Mouse (Mus musculus) thymus, postnatal 0 days (tissue): Measurements from ENCODE around the gene Shisa5. TPM values are rescaled to one million over a fixed set of nuclear protein-coding genes. Genes with fewer than 3 reads are reported as not detected.

Experiments used
- DNase-seq: peaks from one replicate; pipeline ENCODE4 v3.0.0-alpha.2; 2015; ENCODE audit warnings: low spot score
- polyA plus RNA-seq: library from polyadenylated mRNA; unstranded; fragments of >200 nt; fragmentation: Nextera tagmentation; extraction: Ambion mirVana; gene quantifications from 2 replicates; pipeline ENCODE4 v1.2.1, GENCODE M21; 2015

The Shisa5 gene
- polyA plus RNA-seq = 210 and 212 TPM in 2 replicates

- DNase-seq = peak; percentile 59
Observed at GRCm38 (mm10) chr9:109038086-109038895, at the start of gene Shisa5. Shisa5 (plus strand) TSS chr9:109038565.

DNA sequence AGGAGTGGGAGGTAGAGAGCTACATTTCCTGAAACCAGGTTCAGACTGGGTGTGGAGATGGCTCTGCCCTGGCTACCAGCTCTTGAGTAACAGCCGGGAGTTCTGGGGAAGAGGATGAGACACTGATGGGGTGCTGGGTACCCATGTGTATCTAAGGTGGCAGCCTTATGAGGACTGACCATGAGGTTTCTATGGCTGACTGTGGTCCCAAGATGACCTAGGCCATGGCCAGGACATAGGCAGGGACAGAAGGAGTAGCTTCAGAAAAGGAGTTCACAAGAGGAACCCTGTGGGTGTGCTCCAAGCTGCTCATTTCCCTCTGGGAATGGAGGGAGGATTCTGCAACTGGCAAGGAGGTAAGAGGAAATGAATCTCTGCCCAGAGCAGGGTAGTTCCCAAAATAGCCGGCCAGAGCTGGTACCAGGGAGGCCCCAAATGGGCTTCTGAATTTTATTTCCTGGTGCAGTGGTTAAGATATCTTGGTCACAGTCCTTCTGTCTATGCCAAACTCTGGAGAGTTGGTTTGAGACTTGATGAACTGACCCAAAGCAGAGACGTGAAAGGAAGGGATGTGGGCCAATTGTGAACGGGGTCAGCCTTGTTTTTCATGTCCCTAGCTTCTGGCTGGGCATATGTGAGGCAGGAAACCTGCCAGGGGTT lies 48.4 kb upstream of the Shisa5 start:
- DNase-seq = no peak

DNA sequence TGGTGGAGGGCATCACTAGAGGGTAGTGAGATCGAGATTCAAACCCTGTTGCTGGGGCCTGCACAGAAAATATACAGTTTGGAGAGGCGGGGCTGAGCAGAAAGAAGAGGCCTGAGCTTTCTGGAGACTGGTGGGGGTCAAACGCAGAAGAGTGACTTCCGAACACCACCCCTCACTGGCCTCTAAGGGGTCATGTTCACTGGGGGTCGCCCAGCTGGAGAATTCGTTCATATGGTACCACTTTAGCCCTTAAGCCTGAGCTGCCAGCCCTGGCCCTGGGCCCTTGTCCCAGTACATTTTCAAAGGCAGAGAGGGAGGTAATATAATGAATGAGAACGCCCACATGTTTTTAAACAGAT lies 47.9 kb upstream of the Shisa5 start:
- no peak for DNase-seq

DNA sequence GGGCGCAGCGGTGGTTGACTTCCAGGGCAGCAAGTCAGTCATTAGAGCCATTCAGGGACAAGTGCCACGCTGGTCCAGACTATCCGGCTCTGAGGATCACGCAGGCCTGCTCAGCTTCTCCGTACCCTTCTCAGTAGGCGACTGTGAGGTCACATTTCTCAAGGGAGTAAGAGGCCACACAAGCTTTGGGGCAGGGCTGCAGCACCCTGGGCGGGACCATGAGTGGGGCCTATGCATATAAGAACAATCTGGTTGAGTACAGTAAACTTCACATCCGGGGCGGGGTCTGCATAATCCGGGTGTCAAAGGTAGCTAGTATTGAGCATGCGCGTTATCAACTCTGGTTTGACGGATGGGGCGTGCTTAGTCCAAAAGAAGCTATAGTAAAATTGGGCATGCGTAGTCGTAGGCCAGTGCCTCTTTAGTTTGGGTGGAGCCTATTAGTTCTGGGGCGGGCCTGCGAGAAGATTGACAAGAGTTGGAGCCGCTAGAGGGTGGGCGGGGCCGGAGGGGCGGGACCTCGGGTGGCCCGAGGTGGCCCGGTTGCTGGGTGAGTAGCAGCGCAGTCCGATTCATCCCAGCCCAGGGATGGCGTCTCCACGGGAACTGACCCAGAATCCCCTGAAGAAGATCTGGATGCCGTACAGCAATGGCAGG lies 46.8 kb upstream of the Shisa5 start, which contains the start of gene Pfkfb4:
TSS of gene Pfkfb4 (plus strand) at position 351 of the 657 bp plus-strand sequence.
- peak; percentile 98 for DNase-seq

DNA sequence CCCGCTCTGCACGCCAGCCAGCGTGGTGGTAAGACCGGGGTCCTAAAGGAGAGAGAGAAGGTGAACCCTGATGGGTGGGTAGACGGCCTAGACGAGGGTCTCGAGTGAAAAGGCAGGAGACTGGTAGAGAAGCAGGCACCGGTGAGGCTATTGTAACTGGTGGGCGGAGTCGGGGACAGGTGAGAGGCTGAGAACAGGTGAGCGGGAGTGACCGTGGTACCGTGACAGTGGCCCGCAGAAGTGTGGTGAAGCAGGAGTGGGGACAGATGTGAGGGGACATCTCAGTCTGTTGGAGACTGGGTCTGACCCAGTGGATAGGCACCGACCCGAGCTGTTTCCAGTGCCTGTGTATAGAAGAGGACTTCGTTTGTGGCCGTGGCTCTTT lies 46.3 kb upstream of the Shisa5 start:
- DNase-seq = no peak

DNA sequence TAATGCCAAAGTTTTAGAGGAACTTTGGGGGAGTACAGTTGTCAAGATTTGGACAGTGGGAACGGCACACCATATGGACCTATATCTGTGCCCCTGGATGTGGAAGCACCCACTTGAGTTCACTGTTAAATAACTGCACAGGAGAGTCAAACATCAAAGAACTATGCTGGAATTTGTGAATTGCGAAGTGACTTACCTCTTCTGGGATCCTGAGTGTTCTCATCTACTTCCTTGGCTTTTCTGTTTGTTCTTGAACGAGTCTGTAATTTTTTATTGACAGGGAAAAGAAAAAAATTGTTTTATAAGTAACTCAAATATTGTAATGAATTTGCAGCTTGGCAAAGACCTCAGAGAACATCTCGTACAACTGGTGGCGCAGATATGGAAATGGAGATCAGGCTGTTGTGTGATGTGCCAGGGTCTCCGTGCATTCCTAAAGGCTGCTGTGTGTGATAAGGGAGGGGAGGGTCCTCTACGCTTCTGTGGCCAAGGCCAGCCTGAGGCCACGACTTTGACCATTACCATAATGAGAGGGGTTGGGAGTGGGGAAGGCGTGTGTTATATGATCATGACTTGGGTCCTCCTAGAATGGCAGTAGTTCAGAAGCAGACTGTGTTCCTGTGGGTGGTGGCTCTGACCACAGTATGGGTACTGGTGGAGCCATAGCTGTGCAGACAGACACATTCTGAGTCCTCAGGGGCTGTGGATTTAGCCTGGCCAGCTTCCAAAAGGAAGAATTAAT lies 45.6 kb upstream of the Shisa5 start:
- no peak for DNase-seq

DNA sequence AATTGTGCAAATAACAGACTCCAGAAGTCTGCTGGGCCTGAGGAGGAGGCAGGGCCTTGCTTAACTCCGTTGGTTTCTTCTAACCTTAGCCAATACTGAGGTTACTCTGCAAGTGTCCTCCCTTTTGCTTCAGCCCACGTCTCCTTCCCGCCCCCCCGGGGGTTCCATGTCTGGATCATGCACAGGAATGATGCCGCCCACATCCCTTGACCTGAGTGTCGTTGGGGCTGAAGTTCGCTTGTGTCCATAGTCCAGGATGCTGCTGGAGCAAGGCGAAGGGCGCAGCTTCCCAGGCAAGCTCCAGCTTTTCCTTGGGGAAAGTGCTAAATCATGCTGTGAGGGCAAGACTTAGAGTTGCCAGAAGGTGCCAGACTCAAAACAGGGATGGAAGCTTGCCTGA lies 42.0 kb upstream of the Shisa5 start:
- no peak for DNase-seq

- no peak for DNase-seq
Observed at GRCm38 (mm10) chr9:108998287-108999166, 39.8 kb upstream of the Shisa5 start.

GRCm38 (mm10) chr9:108999167-108999526 lies 39.2 kb upstream of the Shisa5 start:
- no peak for DNase-seq

DNA sequence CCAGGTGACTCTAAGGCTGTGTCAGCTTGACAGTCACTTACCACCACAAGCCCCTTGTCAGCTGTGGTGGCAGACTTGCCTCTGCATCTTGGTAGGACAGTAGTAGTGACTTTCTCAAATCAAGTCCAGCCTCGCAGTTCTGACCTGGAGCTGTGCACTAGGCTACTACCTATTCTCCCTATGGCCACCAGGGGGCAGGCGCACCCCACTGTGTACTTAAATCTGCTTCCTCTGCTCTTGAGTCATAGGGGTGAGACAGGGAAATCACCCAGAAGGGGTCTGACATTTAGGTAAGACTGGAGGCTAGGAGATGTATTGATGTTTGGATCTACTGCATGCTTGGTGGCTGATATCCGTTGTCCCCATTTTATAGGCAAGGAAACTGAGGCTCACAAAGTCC lies 37.6 kb upstream of the Shisa5 start:
- peak; percentile 79 for DNase-seq

- DNase-seq = peak; percentile 62
Observed at GRCm38 (mm10) chr9:109003201-109003600, 35.2 kb upstream of the Shisa5 start.

DNA sequence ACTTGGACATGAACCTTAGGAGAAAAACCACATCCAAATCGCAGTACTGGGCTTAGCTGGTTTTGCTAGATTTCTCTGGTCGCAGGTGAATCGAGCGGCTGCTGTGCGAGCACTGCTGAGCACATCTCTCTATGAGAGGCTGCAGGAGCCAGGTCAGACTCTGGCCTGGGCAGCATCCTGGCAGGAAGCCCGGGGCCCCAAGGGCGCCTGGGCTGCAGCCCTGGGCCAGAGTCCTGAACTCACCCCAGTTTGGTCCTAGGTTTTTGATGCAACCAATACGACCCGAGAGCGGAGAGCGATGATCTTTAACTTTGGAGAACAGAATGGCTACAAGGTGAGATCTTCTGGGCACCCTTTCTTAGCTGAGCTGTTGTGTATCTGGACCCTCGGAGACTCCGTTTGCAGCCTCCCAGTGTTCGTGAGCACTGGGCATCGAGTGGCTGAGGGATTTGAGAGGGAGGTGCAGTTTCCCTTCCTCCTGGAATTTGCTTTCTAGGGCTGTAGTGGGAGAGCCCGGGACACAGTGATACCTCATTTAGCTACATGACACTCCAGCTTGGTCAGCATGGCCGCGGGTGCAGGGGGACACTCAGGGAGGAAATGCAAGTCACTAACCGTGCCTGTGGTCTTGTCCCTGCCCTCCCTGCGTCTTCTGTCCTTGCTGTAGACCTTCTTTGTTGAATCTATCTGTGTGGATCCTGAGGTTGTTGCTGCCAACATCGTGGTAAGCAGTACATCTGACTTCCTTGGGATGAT lies 31.2 kb upstream of the Shisa5 start:
- DNase-seq = no peak

DNA sequence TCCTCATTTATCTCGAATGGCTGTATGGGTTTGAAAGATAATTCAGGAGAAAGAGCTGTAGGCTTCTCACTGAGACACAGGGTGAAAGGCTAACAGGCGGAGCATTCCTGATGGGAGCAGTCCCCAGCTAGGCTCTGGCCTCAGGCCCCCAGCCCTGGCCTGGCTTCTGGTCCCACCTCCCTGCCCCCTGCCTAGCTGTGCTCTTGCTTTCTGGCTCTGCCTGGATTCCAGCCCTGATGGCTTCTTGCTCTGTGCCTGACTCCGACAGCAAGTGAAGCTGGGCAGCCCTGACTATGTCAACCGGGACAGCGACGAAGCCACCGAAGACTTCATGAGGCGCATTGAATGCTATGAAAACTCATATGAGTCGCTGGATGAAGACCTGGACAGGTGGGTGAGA lies 30.3 kb upstream of the Shisa5 start:
- no peak for DNase-seq

- DNase-seq = no peak
Observed at GRCm38 (mm10) chr9:109008994-109009635, 29.2 kb upstream of the Shisa5 start.

DNA sequence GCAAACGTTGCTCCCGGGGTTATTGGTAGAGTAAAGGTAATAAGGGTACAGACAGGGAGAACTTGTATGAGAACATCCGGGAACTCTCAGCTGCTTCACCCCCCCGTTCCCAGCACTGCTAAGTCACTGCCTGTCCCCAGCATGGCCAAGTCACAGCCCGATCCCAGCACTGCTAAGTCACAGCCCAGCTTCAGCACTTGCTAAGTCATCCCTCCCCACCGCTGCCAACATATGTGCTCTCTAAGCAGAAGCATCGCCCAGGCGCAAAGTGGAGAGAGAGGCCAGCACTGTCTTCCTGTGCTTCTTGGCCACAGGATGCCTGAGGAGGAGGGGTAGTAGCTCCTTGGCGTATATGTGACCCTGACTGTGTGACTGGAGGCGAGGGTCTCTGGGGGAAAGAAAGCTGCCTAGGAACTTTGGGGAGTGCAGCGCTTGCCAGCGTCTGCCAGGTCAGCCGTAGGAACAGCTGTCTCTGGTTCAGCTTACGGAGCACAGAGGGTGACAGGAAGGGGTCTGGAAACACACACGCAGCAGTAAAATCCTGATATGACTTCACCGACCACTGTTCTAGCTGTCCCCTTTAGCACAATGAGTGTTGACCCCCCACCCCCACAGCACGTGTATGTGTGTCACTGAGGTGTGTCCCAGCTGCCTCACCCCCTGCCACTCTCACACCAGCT lies 28.6 kb upstream of the Shisa5 start:
- peak; percentile 58 for DNase-seq

- no peak for DNase-seq
Observed at GRCm38 (mm10) chr9:109010316-109010690, 28.1 kb upstream of the Shisa5 start.

DNA sequence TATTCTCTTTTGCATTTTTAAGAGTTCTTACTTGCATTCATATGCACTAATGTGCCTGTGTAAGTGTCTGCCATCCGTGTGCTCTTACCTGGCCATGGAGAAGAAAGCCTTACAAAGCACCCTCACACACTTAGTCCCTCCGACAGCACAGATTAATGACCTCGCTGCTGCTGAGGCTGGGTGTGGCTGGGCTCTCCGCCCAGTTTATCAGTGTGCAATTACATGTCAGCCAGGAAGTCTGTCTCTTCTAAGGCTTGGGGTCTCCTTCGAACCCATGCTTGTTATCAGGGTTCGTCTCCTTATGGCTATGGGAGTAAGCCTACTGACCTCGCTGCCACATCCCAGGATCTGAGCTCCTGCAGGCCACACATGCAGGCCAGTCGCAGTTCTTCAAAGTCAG lies 23.0 kb upstream of the Shisa5 start:
- DNase-seq = no peak

- no peak for DNase-seq
Observed at GRCm38 (mm10) chr9:109016973-109017604, 21.3 kb upstream of the Shisa5 start.
